Mouse (Mus musculus): ENCODE data around the gene Itpkb. TPM values are rescaled to one million over a fixed set of nuclear protein-coding genes. Genes with fewer than 3 reads are reported as not detected.

Gene Itpkb
- total and polyA plus RNA-seq, 3 experiments: 4.2 to 14.4 (median 10.6) TPM

DNA sequence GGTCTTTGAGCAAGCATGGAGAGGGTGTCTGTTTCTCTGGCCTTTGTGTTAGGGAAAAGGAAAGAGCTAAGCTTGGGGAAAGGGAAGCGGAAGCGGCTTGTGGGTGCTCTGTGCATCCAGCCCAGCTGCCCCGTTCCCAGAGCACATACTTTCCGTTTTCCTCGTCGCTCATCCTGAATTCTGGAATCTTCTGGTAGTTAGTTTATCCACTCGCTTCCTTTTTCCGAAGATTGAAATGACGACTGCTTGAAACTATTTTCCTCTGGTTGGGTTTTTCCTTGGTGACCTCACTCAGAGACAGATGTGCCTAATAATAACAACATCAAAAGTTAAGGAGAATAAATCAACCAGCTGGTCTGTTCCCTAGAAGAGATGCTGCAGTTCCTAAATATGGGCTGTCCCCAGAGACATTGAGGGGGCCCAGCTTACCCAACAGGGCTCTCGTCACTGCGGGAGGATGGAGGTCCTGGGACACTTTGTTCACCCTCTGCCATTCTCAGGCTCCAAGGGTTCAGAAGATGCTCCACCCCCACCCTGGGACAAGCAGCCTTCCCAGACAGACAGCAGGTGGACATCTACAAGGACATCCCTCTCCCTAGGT, 72.3 kb downstream of the Itpkb start (continued):
- TF ChIP-seq TCF12 (IDR thresholded peaks at IDR 0.05; ENCODE audit: low read depth, low read length): 0 out of 2 replicates have a peak, but pooled peaks have one; percentile 24
- no peak for TF ChIP-seq E2F4 (IDR thresholded peaks at IDR 0.05; ENCODE audit: insufficient replicate concordance, low read depth, low read length)
- no peak for TF ChIP-seq HCFC1 (IDR thresholded peaks at IDR 0.05; ENCODE audit: low read depth, low read length)
- TF ChIP-seq ZMIZ1 (IDR thresholded peaks at IDR 0.05; ENCODE audit: low read depth, low read length): no peak
- 0 out of 2 replicates have a peak, but pooled peaks have one; percentile 23 for TF ChIP-seq EP300 (IDR thresholded peaks at IDR 0.05; ENCODE audit: low read length)

DNA sequence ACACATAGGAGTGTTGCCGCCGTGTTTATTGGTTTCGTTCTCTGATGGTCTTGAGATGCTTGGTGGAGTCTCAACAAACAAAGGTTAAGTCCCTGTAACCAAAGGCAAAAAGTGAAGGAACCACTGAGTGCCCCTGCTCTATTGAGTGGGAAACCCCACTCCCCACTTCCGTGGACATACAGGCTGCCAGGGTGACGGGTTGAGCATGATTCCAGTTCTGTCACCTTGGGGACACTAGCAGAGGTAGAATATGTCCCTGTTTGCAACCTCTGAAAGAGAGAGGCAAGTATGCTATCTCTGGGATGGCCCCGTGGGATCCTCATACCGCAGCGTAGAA, 73.0 kb downstream of the Itpkb start:
- peak overlapping the region; percentile 35 for H3K9ac ChIP-seq (ENCODE audit: insufficient read depth, low read depth)
- peak overlapping the region in 2 of 3 experiments; percentile 25 to 26 for H3K4me3 ChIP-seq (replicated peaks in 1 of 3; ENCODE audit: low read depth in 2 of 3, low read length in 2 of 3, poor library complexity in 1 of 3)
- H3K4me1 ChIP-seq (ENCODE audit: control insufficient read depth in 1 of 2, insufficient read depth in 2 of 2): peaks cover 44 to 95% of the 10 kb centered on the region in 2 experiments
- DNase-seq (ENCODE audit: extremely low read depth): no peak
- dilution Hi-C loops (cut with MboI; ENCODE audit: extremely low pct_ligation_motif_present, extremely low pct_unique_long_range_greater_than_20kb, low sequenced_read_pairs) (no loop called here), in situ Hi-C loops (cut with MboI; ENCODE audit: low pct_ligation_motif_present, low pct_unique_long_range_greater_than_20kb, low sequenced_read_pairs) (loop anchor here (10.0 to 25.0 kb wide), 2 partner anchors 69 to 541 kb away; partner anchors contain the start of gene Itpkb)
- peak overlapping the region; percentile 78 for H3K27ac ChIP-seq (ENCODE audit: insufficient read depth, low read depth)
- no peaks in the 10 kb centered on the region for H3K27me3 ChIP-seq (replicated peaks)
- peak overlapping the region; percentile 65 for H3K4me2 ChIP-seq (ENCODE audit: insufficient read depth, low read depth, poor library complexity, severe bottlenecking)
- no peaks in the 10 kb centered on the region for H3K9me3 ChIP-seq (replicated peaks; ENCODE audit: low read length)
- peaks cover 3% of the 10 kb centered on the region; the same call in 1 of the 2 replicates for H3K79me2 ChIP-seq (replicated peaks; ENCODE audit: control insufficient read depth, extremely low read depth, insufficient read depth, poor library complexity, severe bottlenecking)
- H3K36me3 ChIP-seq (replicated peaks in 1 of 2; ENCODE audit: control insufficient read depth in 1 of 2, insufficient read depth in 1 of 2, low read length in 1 of 2): peaks cover 0 to 4% of the 10 kb centered on the region in 2 experiments
- TF ChIP-seq POLR2A (IDR thresholded peaks at IDR 0.05; ENCODE audit: low read depth, low read length) (no peak), SMC3 (IDR thresholded peaks at IDR 0.05; ENCODE audit: low read depth, low read length) (no peak; the same call in 1 of the 2 replicates), BHLHE40 (IDR thresholded peaks at IDR 0.05; ENCODE audit: low read depth, low read length) (no peak), CHD1 (IDR thresholded peaks at IDR 0.05; ENCODE audit: low read depth, low read length) (no peak), MAX (IDR thresholded peaks at IDR 0.05; ENCODE audit: low read length) (no peak), CHD2 (IDR thresholded peaks at IDR 0.05; ENCODE audit: low read length) (0 out of 2 replicates have a peak, but pooled peaks have one; percentile 12), TBP (conservative IDR thresholded peaks at IDR 0.05; ENCODE audit: low read depth, low read length) (peak; percentile 34; the same call in 1 of the 2 replicates), SIN3A (IDR thresholded peaks at IDR 0.05; ENCODE audit: low read length) (peak; percentile 18; the same call in 1 of the 2 replicates), EP300 (IDR thresholded peaks at IDR 0.05; ENCODE audit: low read length) (no peak), MXI1 (IDR thresholded peaks at IDR 0.05; ENCODE audit: low read depth, low read length) (no peak), USF2 (conservative IDR thresholded peaks at IDR 0.05; ENCODE audit: low read depth, low read length) (no peak), USF1 (IDR thresholded peaks at IDR 0.05; ENCODE audit: low read depth, low read length) (no peak), MAZ (IDR thresholded peaks at IDR 0.05; ENCODE audit: low read depth, low read length) (0 out of 2 replicates have a peak, but pooled peaks have one; percentile 12), ETS1 (conservative IDR thresholded peaks at IDR 0.05; ENCODE audit: low read depth, low read length) (no peak), NELFE (IDR thresholded peaks at IDR 0.05; ENCODE audit: low read depth, low read length) (no peak), ZNF384 (IDR thresholded peaks at IDR 0.05; ENCODE audit: low read depth, low read length) (no peak), JUND (conservative IDR thresholded peaks at IDR 0.05; ENCODE audit: low read depth, low read length) (no peak), RAD21 (IDR thresholded peaks at IDR 0.05; ENCODE audit: low read depth, low read length) (no peak), ZKSCAN1 (IDR thresholded peaks at IDR 0.05; ENCODE audit: borderline replicate concordance, low read depth, low read length) (no peak), RCOR1 (conservative IDR thresholded peaks at IDR 0.05; ENCODE audit: low read depth, low read length) (no peak), MYC (IDR thresholded peaks at IDR 0.05; ENCODE audit: low read depth, low read length) (no peak), ELF1 (IDR thresholded peaks at IDR 0.05; ENCODE audit: low read depth, low read length) (peak; percentile 60; the same call in 1 of the 2 replicates), CTCF (conservative IDR thresholded peaks at IDR 0.05 in 1 of 2, IDR thresholded peaks at IDR 0.05 in 1 of 2; ENCODE audit: low read depth in 2 of 2, low read length in 2 of 2) (no peak), KAT2A (IDR thresholded peaks at IDR 0.05; ENCODE audit: insufficient replicate concordance, low read length) (no peak), PAX5 (IDR thresholded peaks at IDR 0.05; ENCODE audit: low read length) (no peak), IRF4 (IDR thresholded peaks at IDR 0.05; ENCODE audit: low read depth, low read length) (no peak), UBTF (IDR thresholded peaks at IDR 0.05; ENCODE audit: low read depth, low read length) (no peak), ZC3H11A (IDR thresholded peaks at IDR 0.05; ENCODE audit: low read depth, low read length) (no peak), POLR2AphosphoS2 (IDR thresholded peaks at IDR 0.05; ENCODE audit: low read depth, low read length) (no peak), E2F4 (IDR thresholded peaks at IDR 0.05; ENCODE audit: insufficient replicate concordance, low read depth, low read length) (no peak), ZMIZ1 (IDR thresholded peaks at IDR 0.05; ENCODE audit: low read depth, low read length) (no peak; the same call in 1 of the 2 replicates), TCF12 (IDR thresholded peaks at IDR 0.05; ENCODE audit: low read depth, low read length) (no peak), MEF2A (IDR thresholded peaks at IDR 0.05; ENCODE audit: borderline replicate concordance, low read depth, low read length) (no peak), JUN (IDR thresholded peaks at IDR 0.05; ENCODE audit: insufficient read depth, low read depth, low read length) (no peak), NRF1 (IDR thresholded peaks at IDR 0.05; ENCODE audit: low read depth, low read length) (no peak)

Data from CH12.LX (cell line).